Mouse (Mus musculus) testis, adult 2 months (tissue): ENCODE data around the gene Nid1.

Experiments used
- CTCF ChIP-seq: fragments of 200-500 bp; IDR thresholded peaks from 2 replicates; pipeline ENCODE4 v1.5.1; 2012; ENCODE audit warnings: low read depth, mild to moderate bottlenecking, inconsistent platforms, low read length, moderate library complexity; ENCODE audit not compliant: control insufficient read depth, insufficient read depth, insufficient replicate concordance
- POLR2A ChIP-seq: fragments of 200-500 bp; IDR thresholded peaks from 2 replicates; pipeline ENCODE4 v1.6.1; 2012; ENCODE audit warnings: low read depth, mild to moderate bottlenecking, inconsistent platforms, low read length, moderate library complexity; ENCODE audit not compliant: control insufficient read depth

- TF ChIP-seq POLR2A (no peak), CTCF (no peak)
These were observed 47.5 kb downstream of the Nid1 start for GRCm38 (mm10) chr13:13484883-13485282.
